Mouse (Mus musculus): ENCODE data around the gene Olfr1018. TPM values are rescaled to one million over a fixed set of nuclear protein-coding genes. Genes with fewer than 3 reads are reported as not detected.

Olfr1018 gene
- not detected for total RNA-seq (2021)

GRCm38 (mm10) chr2:85818179-85818578 is at the start of gene Olfr1018:
Gene Olfr1018 (plus strand): TSS chr2:85818479.
- DNase-seq (ENCODE audit: extremely low spot score in 1 of 2, low spot score in 1 of 2), result no peak

GRCm38 (mm10) chr2:85772413-85772812 is 45.9 kb upstream of the Olfr1018 start, which contains the start of gene Olfr1014:
Gene Olfr1014 (plus strand): TSS chr2:85772713.
- no peak for DNase-seq (ENCODE audit: extremely low spot score in 1 of 2, low spot score in 1 of 2)

- DNase-seq (ENCODE audit: extremely low spot score in 1 of 2, low spot score in 1 of 2), result no peak
These were observed 36.6 kb upstream of the Olfr1018 start, which contains the start of gene Olfr1015 for GRCm38 (mm10) chr2:85781717-85782116. Gene Olfr1015 (plus strand): TSS chr2:85782017.

- no peak for DNase-seq (ENCODE audit: extremely low spot score in 1 of 2, low spot score in 1 of 2)
These were observed 25.9 kb upstream of the Olfr1018 start for GRCm38 (mm10) chr2:85792331-85792730.

GRCm38 (mm10) chr2:85802444-85802843 is 15.8 kb upstream of the Olfr1018 start, which contains the start of gene Olfr1016:
Gene Olfr1016 (minus strand): TSS chr2:85802544.
- DNase-seq (ENCODE audit: extremely low spot score in 1 of 2, low spot score in 1 of 2), result no peak

- DNase-seq (ENCODE audit: extremely low spot score in 1 of 2, low spot score in 1 of 2), result no peak
These were observed 13.8 kb upstream of the Olfr1018 start for GRCm38 (mm10) chr2:85804501-85804900.

- no peak for DNase-seq (ENCODE audit: extremely low spot score in 1 of 2, low spot score in 1 of 2)
These were observed 27.1 kb downstream of the Olfr1018 start, which contains the start of gene Olfr1019 for GRCm38 (mm10) chr2:85845383-85845782. Gene Olfr1019 (minus strand): TSS chr2:85845483.

- no peak for DNase-seq (ENCODE audit: extremely low spot score in 1 of 2, low spot score in 1 of 2)
These were observed 28.5 kb downstream of the Olfr1018 start, which contains the start of gene Olfr1020 for GRCm38 (mm10) chr2:85846730-85847129. Gene Olfr1020 (plus strand): TSS chr2:85847030.

- DNase-seq (ENCODE audit: extremely low spot score in 1 of 2, low spot score in 1 of 2), result no peak
These were observed 50.0 kb downstream of the Olfr1018 start, which contains the start of gene Olfr1022 for GRCm38 (mm10) chr2:85868294-85868693. Gene Olfr1022 (plus strand): TSS chr2:85868594.

Other genes starting within 250 kb of the Olfr1018 start
- gene Olfr996, start 239.3 kb upstream of the Olfr1018 start, total RNA-seq (2021), result not detected
- gene Olfr998, start 229.5 kb upstream of the Olfr1018 start, total RNA-seq (2021), result not detected
- gene Olfr1000, start 206.6 kb upstream of the Olfr1018 start, total RNA-seq (2021), result not detected
- not detected for gene Olfr1002, start 167.8 kb upstream of the Olfr1018 start, total RNA-seq (2021)
- gene Olfr154, start 154.0 kb upstream of the Olfr1018 start, total RNA-seq (2021), result not detected
- gene Olfr1006, start 139.7 kb upstream of the Olfr1018 start, total RNA-seq (2021), result not detected
- gene Olfr1008, start 129.0 kb upstream of the Olfr1018 start, total RNA-seq (2021), result not detected
- not detected for gene Olfr1009, start 103.1 kb upstream of the Olfr1018 start, total RNA-seq (2021)
- not detected for gene Olfr1012, start 55.7 kb upstream of the Olfr1018 start, total RNA-seq (2021)
- not detected for gene Olfr1013, start 51.4 kb upstream of the Olfr1018 start, total RNA-seq (2021)
- not detected for gene Olfr1014, start 45.8 kb upstream of the Olfr1018 start, total RNA-seq (2021)
- not detected for gene Olfr1015, start 36.5 kb upstream of the Olfr1018 start, total RNA-seq (2021)
- gene Olfr1016, start 15.9 kb upstream of the Olfr1018 start, total RNA-seq (2021), result not detected
- gene Olfr1019, start 27.0 kb downstream of the Olfr1018 start, total RNA-seq (2021), result not detected
- gene Olfr1020, start 28.6 kb downstream of the Olfr1018 start, total RNA-seq (2021), result not detected
- gene Olfr1022, start 50.1 kb downstream of the Olfr1018 start, total RNA-seq (2021), result not detected
- not detected for gene Olfr1023, start 67.2 kb downstream of the Olfr1018 start, total RNA-seq (2021)
- gene Olfr1024, start 86.6 kb downstream of the Olfr1018 start, total RNA-seq (2021), result not detected
- gene Olfr1025-ps1, start 96.7 kb downstream of the Olfr1018 start, total RNA-seq (2021), result not detected
- gene Olfr1026, start 103.1 kb downstream of the Olfr1018 start, total RNA-seq (2021), result not detected
- gene Olfr1028, start 132.0 kb downstream of the Olfr1018 start, total RNA-seq (2021), result not detected
- not detected for gene Olfr1029, start 155.4 kb downstream of the Olfr1018 start, total RNA-seq (2021)
- not detected for gene Olfr1030, start 160.8 kb downstream of the Olfr1018 start, total RNA-seq (2021)
- not detected for gene Olfr1031, start 171.8 kb downstream of the Olfr1018 start, total RNA-seq (2021)
- not detected for gene Olfr1032, start 187.1 kb downstream of the Olfr1018 start, total RNA-seq (2021)
- gene Olfr1033, start 202.2 kb downstream of the Olfr1018 start, total RNA-seq (2021), result not detected
- not detected for gene Olfr1034, start 227.4 kb downstream of the Olfr1018 start, total RNA-seq (2021)